Mouse (Mus musculus) adrenal gland, adult 2 months (tissue): ENCODE results near the gene Acap1. TPM values are rescaled to one million over a fixed set of nuclear protein-coding genes. Genes with fewer than 3 reads are reported as not detected.

Source experiments
- DNase-seq: peaks from one replicate; pipeline ENCODE4 v3.0.0; 2021
- polyA plus RNA-seq: library from polyadenylated mRNA; depleted of rRNA; stranded (reverse); fragments of >200 nt; gene quantifications from 2 replicates; pipeline ENCODE4 v1.2.3, GENCODE M21; 2012
- total RNA-seq, 2 experiments: library from RNA; stranded (reverse); gene quantifications; 2 replicates each; pipeline ENCODE4 v1.2.3; 2021

Acap1 gene
- total and polyA plus RNA-seq, 3 experiments = 0.46 to 0.71 (median 0.69) TPM

DNA sequence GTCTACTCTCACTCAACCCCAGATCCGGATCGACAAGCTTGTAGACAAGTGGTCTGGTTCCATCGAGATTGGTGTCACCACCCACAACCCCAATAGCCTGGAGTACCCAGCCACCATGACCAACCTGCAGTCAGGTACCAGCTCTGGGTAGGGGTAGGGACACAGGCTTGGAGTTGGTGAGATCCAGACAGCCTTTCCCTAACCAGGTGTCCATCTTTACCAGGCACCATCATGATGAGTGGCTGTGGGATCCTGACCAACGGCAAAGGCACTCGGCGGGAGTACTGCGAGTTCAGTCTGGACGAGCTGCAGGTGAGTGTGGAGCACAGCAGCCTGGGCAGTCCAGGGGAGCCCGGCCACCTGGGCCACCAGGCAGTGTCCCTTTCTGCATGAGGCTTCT, 9.0 kb upstream of the Acap1 start:
- no peak for DNase-seq

DNA sequence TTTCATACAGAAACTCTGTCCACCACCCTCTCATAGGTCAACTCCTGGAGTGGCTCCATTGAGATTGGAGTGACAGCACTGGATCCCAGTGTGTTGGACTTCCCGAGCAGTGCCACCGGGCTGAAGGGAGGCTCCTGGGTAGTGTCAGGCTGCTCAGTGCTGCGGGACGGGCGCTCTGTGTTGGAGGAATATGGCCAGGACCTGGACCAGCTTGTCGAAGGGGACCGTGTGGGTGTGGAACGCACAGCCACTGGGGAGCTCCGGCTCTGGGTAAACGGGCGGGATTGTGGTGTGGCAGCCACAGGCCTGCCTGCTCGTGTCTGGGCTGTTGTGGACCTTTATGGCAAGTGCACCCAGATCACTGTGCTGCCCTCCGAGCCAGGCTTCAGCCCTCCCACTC, 7.6 kb upstream of the Acap1 start:
- DNase-seq = no peak

DNA sequence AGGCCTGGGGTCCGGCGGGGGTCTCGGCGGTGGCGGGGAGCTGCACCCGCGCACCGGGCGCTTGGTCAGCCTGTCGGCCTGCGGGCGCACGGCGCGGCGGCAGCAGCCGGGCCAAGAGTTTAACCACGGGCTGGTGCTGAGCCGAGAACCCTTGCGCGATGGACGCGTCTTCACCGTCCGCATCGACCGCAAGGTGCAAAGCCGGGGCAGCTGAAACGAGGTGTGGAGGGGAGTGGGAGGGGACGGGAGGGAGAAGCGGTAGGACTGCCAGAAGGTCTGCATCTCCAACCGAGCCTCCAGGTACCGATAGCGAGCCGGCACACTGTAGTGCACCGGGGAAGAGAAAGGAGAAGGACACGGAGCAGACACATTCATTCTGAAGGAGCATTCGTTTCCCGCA, 6.7 kb upstream of the Acap1 start:
- DNase-seq = no peak

DNA sequence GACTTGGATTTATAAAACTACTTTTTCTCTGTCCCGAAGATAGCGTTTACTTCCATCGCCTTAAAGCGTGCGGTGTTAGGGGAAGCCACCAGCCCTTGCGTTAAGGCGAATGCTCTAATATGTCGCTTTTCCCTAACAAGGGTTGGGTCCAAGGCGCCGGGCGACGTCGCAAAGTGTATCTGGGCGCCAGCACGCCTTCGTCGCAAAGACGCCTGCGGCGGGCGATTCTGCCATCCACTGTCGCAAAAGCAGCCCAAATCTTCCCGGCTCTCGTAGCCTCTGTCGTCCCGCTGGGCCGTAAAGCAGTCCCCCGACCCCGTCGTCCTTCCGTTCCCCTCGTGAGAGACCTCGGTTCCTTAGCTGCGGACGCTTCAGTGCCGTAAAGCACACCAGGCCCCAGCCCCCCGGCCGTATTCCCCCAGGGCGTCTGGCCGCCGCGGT, 6.1 kb upstream of the Acap1 start:
- peak; percentile 97 for DNase-seq

DNA sequence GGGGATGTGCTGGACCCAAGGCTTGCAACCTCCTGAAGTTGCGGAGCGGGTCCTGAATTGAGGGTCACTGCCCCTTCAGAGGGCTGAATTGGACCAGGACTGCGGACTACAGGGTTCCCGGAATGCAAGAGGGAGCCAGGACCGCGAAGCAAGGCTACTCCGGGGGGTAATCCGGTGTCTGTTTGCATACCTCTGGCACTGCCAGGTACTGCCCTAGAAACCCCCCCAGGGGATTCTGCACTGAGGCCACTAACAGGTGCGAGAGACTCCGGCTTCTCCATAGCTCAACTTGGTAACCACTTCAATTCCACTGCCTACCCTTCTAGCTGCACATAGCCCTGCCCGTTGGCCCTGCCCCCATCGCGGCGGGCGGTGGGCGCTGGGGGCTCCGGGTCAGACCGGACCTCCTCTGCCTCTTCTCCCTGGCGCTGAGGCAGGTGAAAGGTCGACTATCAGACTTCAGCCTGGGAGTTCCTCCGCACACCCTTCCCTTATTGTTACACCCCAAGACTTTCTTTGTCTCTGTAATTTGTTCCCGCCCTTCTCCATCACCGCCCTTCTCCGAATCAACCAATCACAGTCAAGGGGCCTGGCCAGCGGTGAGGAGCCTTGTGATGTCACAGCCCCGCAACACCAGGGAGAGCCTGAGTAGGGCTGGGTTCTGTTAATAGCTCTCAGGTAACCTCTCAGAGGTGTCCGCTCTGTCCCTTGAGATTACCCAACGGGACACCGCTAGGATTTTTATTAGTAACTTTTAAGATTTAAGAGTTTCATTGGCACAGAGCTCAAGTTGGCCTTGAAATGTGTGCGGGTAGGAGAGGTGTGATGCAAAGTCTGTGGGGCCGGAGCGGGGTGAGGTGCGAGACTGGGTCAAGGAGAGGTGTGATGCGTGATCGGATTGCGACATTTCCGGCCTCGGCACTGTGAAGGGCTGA, 5.4 kb upstream of the Acap1 start, which contains the start of the genes 2810408A11Rik and Neurl4:
2810408A11Rik (minus strand) TSS at position 517 of the 935 bp plus-strand sequence.
Neurl4 (plus strand) TSS at position 602 of the 935 bp plus-strand sequence.
- DNase-seq = peak; percentile 92

DNA sequence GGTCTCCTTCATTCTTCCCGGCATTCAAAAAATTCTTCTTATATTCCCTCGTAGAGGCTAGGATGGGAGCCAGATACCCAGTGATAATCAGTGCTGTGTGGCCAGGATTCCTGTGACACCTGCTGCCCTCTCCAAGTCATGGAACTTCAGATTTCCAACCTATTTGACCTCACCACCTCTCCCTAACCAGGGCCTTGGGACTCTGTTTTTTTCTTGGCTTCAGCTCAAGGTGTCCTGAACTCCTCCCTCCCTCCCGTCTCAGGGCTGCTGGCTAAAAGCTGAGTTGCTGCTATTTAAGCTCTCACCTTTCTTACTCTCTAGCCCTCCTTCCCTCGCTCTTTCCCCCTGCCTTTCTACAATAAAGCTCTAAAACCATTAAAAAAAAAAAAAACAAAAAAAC, 4.5 kb upstream of the Acap1 start:
- no peak for DNase-seq

DNA sequence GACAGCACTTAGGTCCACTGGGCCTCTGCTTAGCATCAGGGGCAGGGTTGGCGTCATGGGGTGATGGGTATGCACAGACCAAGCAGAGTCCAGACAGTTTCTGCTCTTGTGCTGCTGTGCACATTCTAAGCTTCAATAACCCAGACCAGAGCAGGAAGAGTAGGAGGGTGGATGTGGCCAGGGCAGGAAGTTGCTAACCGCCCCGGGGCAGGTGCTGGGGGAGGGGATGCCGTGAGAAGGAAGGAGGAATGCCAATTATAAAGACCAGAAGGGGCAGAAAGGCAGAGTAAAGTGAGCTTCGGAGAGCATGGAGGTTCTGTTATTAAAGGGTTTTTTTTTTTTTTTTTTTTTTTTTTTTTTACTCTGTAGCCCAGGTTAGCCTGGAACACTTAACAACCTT, 668 bp downstream of the Acap1 start:
- DNase-seq = no peak

DNA sequence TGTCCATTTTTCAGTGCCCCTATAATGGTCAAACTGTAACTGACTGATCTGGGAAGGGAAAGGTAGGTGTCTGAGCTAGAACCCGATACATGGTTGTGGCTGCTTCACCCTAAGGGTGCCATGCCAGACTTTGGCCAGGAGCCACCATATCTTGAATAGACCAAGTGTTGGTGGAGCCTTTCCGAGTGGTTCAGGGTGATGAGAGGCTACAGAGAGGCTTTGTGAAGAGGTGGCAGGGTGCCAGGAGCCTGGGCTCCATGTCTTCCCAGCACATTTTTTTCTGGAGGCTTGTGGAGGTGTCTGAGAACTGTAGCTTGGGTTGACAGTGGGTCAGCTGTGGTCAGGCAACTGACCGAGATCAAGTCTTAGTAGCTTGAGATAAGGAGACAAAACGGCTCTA, 3.9 kb downstream of the Acap1 start:
- DNase-seq = no peak

DNA sequence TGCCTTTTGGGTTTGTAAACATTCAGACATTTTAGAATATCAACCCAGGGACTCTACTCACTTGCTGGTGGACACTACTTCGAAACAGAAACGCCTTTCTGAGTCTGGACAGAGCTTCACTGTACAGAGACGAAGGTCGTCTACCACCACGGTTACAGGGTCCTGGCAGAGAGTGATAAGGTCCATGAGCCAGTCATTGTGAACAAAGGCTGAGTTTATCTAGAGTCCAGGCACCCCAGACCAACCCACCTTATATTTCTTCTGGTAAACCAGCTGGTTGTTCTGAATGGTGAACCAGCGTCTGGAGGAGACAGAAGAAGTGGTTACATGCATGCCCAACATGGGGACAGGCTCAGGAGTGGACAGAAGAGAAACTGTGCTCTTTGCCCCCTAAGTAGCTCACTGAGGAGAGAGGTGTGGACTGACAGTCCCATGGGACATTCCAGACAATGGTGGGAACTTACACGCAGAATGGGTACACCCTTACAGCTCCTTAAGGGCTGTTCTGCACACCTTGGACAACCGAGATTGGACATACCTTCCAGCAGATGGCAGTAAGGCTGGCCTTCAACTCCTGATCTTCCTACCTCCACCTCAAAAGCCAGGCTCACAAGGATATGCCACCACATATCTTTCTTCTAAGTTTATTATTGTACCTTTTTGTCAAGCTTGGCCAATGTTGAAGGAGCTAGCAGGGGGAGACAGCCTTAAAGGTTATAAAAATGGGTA, 8.3 kb downstream of the Acap1 start:
- no peak for DNase-seq

DNA sequence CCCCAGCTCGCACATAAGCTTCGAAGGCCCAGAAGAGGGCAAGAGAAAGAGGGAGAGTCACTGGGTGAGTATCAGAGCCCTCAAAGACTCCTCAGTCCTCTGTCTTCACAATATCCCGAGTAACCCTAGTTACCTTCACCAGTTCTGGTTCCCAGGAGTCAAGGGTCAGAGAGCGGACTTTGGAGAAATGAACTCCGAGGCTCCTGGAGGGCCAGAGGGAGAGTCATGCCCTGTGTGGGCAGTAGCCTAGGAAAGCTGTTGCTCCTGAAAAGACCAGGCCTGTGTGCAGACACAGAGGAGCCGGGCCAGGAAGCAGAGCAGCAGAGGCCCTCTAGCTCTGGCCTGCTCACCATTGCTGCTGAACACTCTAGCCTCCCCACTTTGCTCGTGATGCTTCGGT, 10.7 kb downstream of the Acap1 start:
- DNase-seq = no peak

DNA sequence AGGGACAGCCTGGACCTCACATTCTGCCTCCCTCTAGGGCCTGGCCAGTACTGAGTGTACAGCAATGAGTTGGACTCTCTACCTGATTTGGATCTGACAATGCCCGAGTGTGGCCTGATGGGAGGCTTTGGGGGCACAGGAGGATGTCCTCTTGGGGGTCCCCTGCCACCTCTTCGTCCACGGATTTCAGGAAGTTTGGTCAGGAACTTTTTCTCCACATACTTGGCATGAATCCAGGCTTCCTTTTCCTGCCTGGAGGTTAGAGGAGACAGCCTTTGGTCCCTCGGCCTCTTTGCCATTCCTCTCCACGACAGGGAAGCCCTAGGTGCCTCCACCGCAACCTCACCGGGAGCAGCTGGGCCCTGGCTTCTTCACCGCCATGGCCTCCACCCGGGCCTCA, 11.1 kb downstream of the Acap1 start:
- DNase-seq = no peak

DNA sequence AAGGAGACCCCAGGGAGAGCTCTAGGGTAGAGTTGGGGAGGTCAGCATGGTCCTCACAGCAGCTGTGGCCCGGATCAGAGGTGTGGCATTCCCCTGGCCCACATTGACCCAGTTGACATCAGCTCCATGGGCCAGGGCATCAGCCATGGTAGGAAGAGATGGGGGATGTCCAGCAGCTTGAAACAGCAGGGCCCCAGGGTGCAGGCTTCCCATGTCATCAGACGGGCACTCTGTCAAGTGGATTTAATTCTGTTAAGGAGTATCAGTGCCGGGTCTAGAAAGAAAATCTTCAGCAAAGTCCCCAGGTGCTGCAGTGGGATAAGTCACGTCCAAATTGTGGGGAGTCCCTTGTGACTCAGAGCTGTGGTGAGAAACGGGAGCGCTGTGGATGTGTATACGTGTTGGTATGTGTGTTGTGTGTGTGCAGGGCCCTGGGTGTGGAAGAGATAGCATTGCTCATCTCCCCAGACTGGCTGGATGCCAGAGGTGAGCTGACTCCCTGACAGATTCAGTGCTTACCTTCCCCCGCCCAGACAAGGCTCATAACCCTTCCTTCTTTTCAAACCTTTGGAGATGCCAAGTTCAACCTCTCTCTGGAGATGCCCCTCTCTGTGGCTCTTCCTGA, 11.7 kb downstream of the Acap1 start:
- no peak for DNase-seq

DNA sequence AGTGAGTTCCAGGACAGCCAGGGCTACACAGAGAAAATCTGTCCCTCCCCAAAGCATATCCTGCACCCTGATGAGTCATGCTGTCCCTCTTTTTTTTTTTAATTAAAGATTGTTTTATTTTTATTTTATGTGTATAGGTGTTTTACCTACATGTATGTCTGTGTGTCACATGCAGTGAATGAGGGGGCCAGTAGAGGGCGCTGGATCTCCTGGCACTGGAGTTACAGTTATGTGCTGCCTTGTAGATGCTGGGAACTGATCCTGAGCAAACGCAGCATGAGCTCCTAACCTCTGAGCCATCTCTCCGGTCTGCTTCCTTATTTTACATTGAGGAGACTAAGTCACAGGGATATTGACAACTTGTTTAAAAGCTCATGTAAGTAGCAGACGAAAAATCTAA, 12.3 kb downstream of the Acap1 start:
- DNase-seq = no peak

DNA sequence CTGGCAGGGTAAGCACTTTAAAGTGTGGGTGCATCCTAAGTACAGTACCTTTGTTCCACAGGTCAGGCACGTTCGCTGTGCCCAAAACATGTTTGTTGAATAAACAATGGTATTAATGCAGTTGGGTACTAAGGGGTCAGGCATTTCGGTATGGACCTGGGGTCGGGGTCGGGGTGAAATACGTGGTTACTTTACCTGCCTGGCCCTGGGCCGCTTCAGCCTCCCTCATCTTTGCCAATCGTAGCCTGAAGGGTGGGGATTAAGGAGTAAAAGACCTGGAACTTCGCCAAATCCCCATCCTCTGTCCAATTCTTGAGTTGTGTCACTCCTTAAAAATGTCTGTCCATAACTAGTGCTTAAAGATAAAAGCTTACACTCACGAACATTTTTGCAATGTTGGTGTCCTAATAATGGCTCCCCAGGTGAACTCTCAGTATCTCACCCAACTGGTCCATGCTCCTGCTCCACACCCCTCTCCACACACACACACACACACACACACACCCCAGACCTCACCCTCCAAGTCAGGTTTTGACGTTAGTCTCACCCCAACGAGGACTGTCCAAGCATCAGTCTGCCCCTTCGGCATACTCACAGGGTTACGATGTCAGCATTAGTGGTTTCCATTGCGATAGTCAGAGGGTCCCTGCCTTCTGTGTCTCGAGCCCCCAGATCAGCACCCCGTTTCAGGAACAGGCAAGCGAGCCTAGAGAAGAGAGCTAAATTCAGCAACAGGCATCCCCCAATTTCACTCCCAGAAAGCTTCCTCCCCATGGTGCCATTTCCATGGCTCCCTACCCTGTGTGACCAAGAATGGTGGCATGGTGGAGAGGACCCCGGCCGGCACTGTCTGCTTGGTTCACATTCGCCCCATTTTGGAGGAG, 13.3 kb downstream of the Acap1 start:
- no peak for DNase-seq

DNA sequence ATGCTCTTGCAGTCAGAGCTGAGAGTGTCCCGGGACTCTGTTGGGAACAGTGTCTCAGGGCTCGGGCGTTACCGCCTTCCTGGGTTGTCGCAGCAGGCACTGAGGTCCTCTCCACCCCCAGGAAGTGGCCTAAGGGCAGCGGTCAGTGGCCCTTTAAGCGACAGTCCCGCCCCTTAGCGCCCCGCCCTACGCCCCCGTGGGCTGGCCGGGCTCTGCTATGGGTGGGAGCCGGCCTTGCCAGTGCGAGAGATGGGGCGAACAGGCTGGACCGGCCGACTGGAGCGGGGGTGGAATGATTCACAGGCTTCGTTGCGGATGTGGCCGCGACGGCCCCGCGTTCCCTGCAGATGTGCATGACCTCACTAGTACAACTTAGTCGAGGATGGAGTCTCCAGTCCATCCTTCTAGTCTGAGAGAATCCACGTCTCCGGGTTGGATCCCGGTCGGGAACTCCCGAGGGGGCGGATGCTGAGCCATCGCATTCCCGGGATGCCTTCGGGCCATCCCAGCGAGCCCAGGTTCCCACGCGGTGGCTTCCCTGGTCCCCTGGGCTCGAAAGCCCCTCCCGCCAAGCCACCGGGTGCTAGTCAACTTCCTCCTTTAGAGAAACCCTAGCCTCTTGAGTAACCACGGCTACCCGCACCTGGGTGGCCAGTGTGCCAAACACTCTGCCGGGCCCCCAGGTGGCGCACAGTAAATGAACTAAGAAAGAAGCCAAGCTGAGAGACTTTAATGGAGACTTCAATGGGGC, 14.3 kb downstream of the Acap1 start, which contains the start of gene Kctd11:
Kctd11 (minus strand) TSS at position 554 of the 751 bp plus-strand sequence.
- DNase-seq = peak; percentile 97

DNA sequence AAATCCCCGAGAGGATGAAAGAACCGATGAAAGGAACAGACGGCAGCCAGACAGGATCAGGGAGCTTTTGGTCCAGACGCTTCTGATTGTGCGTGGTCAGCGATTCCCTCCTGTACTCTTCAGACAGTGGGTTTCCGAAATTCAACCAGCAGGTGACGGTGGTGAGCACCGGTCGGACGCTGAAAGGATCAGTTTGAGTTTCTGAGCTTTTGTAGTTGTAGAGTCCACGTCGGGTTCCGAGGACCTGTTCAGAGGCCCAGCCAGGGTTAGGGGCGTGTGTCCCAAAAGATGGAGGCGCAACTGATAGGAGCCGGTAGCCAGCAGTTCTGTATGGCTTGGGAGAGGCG, 14.9 kb downstream of the Acap1 start:
- no peak for DNase-seq

DNA sequence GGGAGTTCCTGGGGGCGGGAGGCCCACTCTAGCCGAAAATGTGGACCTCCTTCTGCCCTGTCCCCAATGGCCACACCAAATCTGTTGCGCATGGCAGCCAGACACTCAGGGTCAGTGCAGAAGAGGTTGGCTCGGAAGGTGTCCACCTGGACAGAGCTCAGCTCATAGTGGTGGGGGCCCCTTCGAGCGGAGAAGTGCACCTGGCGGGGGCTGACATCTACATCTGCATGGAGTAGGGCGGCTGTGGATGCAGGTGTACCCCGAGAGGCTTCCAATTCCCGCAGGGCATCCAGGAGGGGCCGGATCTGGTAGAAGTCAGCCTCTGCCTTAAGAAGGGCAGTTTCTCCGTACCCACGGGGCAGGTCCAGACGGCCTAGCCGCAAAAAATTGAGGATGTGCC, 15.6 kb downstream of the Acap1 start:
- no peak for DNase-seq

DNA sequence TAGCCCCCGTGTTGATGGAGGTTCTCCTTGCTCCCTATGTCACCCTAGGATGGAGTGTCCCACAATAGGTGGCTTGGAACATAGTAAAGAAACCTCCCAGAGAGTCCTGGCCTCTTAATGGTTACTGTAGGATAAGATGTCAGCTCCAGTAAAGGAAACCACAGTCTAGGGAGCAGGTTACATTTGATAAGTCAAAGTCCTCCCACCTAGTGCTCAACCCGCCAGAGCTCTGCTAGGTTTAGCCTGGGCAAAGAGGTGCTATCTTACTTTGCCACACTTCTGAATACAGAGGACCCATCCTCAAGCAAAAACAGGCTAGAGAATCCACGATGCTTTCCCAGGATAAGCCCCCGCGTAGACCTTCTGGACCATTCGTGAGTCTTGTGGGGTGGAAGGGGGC, 16.4 kb downstream of the Acap1 start:
- DNase-seq = no peak

DNA sequence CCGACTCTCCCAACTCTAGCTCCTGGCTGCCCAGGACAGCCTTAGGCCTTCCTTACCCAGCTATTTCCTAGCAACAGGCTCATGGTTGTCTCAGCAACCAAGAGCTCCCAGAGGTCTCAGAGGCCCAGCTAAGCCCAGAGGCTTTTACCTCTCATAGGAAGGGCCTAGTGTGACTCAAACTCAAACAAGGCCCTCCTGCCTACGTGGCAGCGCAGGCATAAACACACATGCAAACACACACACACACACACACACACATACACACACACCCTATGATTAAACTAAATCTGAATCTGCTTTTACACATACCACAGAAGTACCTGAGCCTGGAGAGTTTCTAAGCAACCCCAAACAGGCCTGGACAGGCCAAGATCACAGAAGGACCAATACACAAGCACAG, 16.9 kb downstream of the Acap1 start:
- DNase-seq = no peak

DNA sequence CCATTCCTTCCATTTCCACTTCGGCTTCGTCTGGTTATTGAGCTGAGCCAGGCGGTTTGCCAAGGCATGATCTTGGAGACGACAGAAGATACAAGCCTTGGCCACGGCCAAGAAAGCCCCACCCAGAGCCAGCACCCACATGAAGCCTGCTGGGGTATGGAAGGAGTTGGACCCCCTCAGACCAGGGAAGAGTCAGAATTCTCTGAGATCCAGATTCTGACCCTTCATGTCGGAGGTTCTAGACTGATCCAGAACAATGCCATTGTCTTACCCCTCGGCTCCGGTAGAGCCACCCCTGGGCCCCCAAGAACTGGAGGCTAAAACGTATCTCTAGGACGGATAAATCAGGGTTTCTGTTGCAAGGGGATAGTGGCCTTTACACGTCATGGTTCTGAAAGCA, 17.5 kb downstream of the Acap1 start, which contains the start of gene Tmem95:
Tmem95 (minus strand) TSS at position 141 of the 400 bp plus-strand sequence.
- no peak for DNase-seq

DNA sequence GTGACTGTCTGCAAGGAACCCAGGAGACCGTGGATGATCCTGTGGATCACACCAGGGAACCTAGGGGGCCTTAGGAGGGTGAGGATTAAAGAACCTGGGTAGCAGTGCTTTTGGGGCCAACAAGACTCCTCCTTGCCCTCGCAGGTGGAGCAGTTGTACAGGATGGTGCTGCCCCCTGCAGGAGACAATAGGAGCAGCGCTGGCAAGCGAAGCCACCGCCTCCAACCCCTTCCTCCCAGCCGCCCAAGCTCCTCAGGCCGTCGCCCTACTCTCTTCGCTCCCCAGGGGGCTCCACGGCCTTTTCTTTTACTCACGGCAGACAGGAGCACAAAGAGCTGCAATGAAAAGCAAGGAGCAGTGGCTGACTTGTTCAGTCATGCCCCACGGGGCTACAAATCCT, 18.5 kb downstream of the Acap1 start:
- DNase-seq = peak; percentile 86
